Mouse (Mus musculus) MEL (cell line): Measurements from ENCODE around the gene Nup214. TPM values are rescaled to one million over a fixed set of nuclear protein-coding genes. Genes with fewer than 3 reads are reported as not detected.
A peak's percentile ranks its signal among the peaks of the same experiment; 100 is the strongest.

ENCODE experiments used
- DNase-seq: peaks from one replicate; pipeline ENCODE4 v3.0.0; 2011; ENCODE audit warnings: low read depth, low spot score
- H3K27ac ChIP-seq: 2 replicates; pipeline ENCODE4 v1.5.1; 2012; ENCODE audit warnings: low read depth, mild to moderate bottlenecking, control low read depth, low read length, moderate library complexity; ENCODE audit not compliant: control insufficient read depth
- H3K27me3 ChIP-seq, 2 experiments: fragments of 150-350 bp in 1 of 2; sonication (generic) in 1 of 2; 2 replicates each; pipeline ENCODE4 v1.6.1; 2012; ENCODE audit warnings: low read length in 2 of 2, mild to moderate bottlenecking in 2 of 2, improper control_type of control experiment in 1 of 2, moderate library complexity in 1 of 2; ENCODE audit not compliant: insufficient read depth in 2 of 2, control insufficient read depth in 1 of 2
- H3K36me3 ChIP-seq, 2 experiments: 2 replicates each; pipeline ENCODE4 v1.6.1; 2012 to 2014; ENCODE audit warnings: low read length in 2 of 2, improper control_type of control experiment in 1 of 2, inconsistent platforms in 1 of 2, mild to moderate bottlenecking in 1 of 2; ENCODE audit not compliant: insufficient read depth in 2 of 2, control insufficient read depth in 1 of 2
- H3K4me1 ChIP-seq, 2 experiments: fragments of 150-350 bp in 1 of 2; sonication (generic) in 1 of 2; 2 replicates each; pipeline ENCODE4 v1.6.1; 2012; ENCODE audit warnings: low read length in 2 of 2, improper control_type of control experiment in 1 of 2, mild to moderate bottlenecking in 1 of 2; ENCODE audit not compliant: insufficient read depth in 2 of 2, control insufficient read depth in 1 of 2
- H3K4me3 ChIP-seq, 2 experiments: fragments of 150-350 bp in 1 of 2; sonication (generic) in 1 of 2; 2 replicates each; pipeline ENCODE4 v1.5.1; 2012; ENCODE audit warnings: low read depth in 2 of 2, low read length in 2 of 2, mild to moderate bottlenecking in 2 of 2, moderate library complexity in 2 of 2, control low read depth in 1 of 2, improper control_type of control experiment in 1 of 2; ENCODE audit not compliant: control insufficient read depth in 1 of 2, insufficient read depth in 1 of 2
- H3K79me2 ChIP-seq: 2 replicates; pipeline ENCODE4 v1.6.1; 2012; ENCODE audit warnings: mild to moderate bottlenecking, low read length, moderate library complexity; ENCODE audit not compliant: control insufficient read depth, poor library complexity, insufficient read depth
- H3K9ac ChIP-seq: 2 replicates; pipeline ENCODE4 v1.6.1; 2012; ENCODE audit warnings: low read depth, mild to moderate bottlenecking, control low read depth, low read length, moderate library complexity; ENCODE audit not compliant: control insufficient read depth, poor library complexity, severe bottlenecking
- H3K9me3 ChIP-seq: fragments of 150-350 bp; sonication (generic); replicated peaks from 2 replicates; pipeline ENCODE4 v1.6.1; 2012; ENCODE audit warnings: mild to moderate bottlenecking, low read length, improper control_type of control experiment, moderate library complexity; ENCODE audit not compliant: insufficient read depth
- BHLHE40 ChIP-seq: IDR thresholded peaks from 2 replicates; pipeline ENCODE4 v1.6.1; 2012; ENCODE audit warnings: low read depth, mild to moderate bottlenecking, inconsistent platforms, low read length, improper control_type of control experiment, borderline replicate concordance
- CHD1 ChIP-seq: IDR thresholded peaks from 2 replicates; pipeline ENCODE4 v1.6.1; 2012; ENCODE audit warnings: low read depth, mild to moderate bottlenecking, inconsistent platforms, low read length, improper control_type of control experiment
- CHD2 ChIP-seq: IDR thresholded peaks from 2 replicates; pipeline ENCODE4 v1.6.1; 2011; ENCODE audit warnings: low read length, improper control_type of control experiment
- CTCF ChIP-seq, 3 experiments: IDR thresholded peaks in 2 of 3; conservative IDR thresholded peaks in 1 of 3; 2 replicates each; pipeline ENCODE4 v1.5.1; 2011 to 2012; ENCODE audit warnings: low read length in 3 of 3, low read depth in 2 of 3, mild to moderate bottlenecking in 2 of 3, improper control_type of control experiment in 1 of 3, inconsistent platforms in 1 of 3, mixed read lengths in 1 of 3, moderate library complexity in 1 of 3; ENCODE audit not compliant: control insufficient read depth in 1 of 3, insufficient read depth in 1 of 3, poor library complexity in 1 of 3, severe bottlenecking in 1 of 3
- E2F4 ChIP-seq: IDR thresholded peaks from 2 replicates; pipeline ENCODE4 v1.6.1; 2011; ENCODE audit warnings: low read depth, low read length, improper control_type of control experiment, borderline replicate concordance
- ELF1 ChIP-seq: IDR thresholded peaks from 2 replicates; pipeline ENCODE4 v1.6.1; 2014; ENCODE audit warnings: low read depth, mild to moderate bottlenecking, inconsistent platforms, low read length, improper control_type of control experiment, moderate library complexity
- EP300 ChIP-seq, 2 experiments: IDR thresholded peaks; 2 replicates each; pipeline ENCODE4 v1.6.1; 2011; ENCODE audit warnings: improper control_type of control experiment in 2 of 2, low read length in 2 of 2, low read depth in 1 of 2, mild to moderate bottlenecking in 1 of 2
- ETS1 ChIP-seq: IDR thresholded peaks from 2 replicates; pipeline ENCODE4 v1.6.1; 2012; ENCODE audit warnings: low read depth, mild to moderate bottlenecking, inconsistent platforms, low read length, improper control_type of control experiment, moderate library complexity
- GABPA ChIP-seq: IDR thresholded peaks from 2 replicates; pipeline ENCODE4 v1.6.1; 2012; ENCODE audit warnings: low read depth, mild to moderate bottlenecking, inconsistent platforms, low read length, improper control_type of control experiment, moderate library complexity
- HCFC1 ChIP-seq: IDR thresholded peaks from 2 replicates; pipeline ENCODE4 v1.6.1; 2012; ENCODE audit warnings: low read depth, mild to moderate bottlenecking, inconsistent platforms, low read length, improper control_type of control experiment, moderate library complexity
- JUND ChIP-seq: IDR thresholded peaks from 2 replicates; pipeline ENCODE4 v1.6.1; 2011; ENCODE audit warnings: low read depth, mild to moderate bottlenecking, improper control_type of control experiment, low read length
- KAT2A ChIP-seq: conservative IDR thresholded peaks from 2 replicates; pipeline ENCODE4 v1.6.1; 2012; ENCODE audit warnings: low read depth, low read length, improper control_type of control experiment, inconsistent platforms
- MAX ChIP-seq: IDR thresholded peaks from 2 replicates; pipeline ENCODE4 v1.6.1; 2011; ENCODE audit warnings: low read length, improper control_type of control experiment
- MAZ ChIP-seq: IDR thresholded peaks from 2 replicates; pipeline ENCODE4 v1.6.1; 2012; ENCODE audit warnings: low read depth, mild to moderate bottlenecking, inconsistent platforms, low read length, improper control_type of control experiment
- MEF2A ChIP-seq: IDR thresholded peaks from 2 replicates; pipeline ENCODE4 v1.6.1; 2014; ENCODE audit warnings: low read depth, mild to moderate bottlenecking, inconsistent platforms, low read length, improper control_type of control experiment; ENCODE audit not compliant: poor library complexity, insufficient replicate concordance, severe bottlenecking; ENCODE audit errors: extremely low read depth
- MXI1 ChIP-seq: IDR thresholded peaks from 2 replicates; pipeline ENCODE4 v1.6.1; 2011; ENCODE audit warnings: mild to moderate bottlenecking, low read depth, low read length, improper control_type of control experiment
- MYB ChIP-seq: IDR thresholded peaks from 2 replicates; pipeline ENCODE4 v1.6.1; 2011; ENCODE audit warnings: mild to moderate bottlenecking, low read depth, low read length, improper control_type of control experiment
- MYC ChIP-seq: IDR thresholded peaks from 2 replicates; pipeline ENCODE4 v1.6.1; 2011; ENCODE audit warnings: low read depth, mild to moderate bottlenecking, low read length, improper control_type of control experiment, moderate library complexity
- NELFE ChIP-seq: IDR thresholded peaks from 2 replicates; pipeline ENCODE4 v1.6.1; 2011; ENCODE audit warnings: low read depth, low read length, improper control_type of control experiment
- NRF1 ChIP-seq: IDR thresholded peaks from 2 replicates; pipeline ENCODE4 v1.6.1; 2014; ENCODE audit warnings: low read depth, mild to moderate bottlenecking, inconsistent platforms, low read length, improper control_type of control experiment, moderate library complexity; ENCODE audit not compliant: poor library complexity, insufficient read depth, severe bottlenecking
- POLR2A ChIP-seq, 2 experiments: IDR thresholded peaks; 2 replicates each; pipeline ENCODE4 v1.6.1; 2011 to 2012; ENCODE audit warnings: low read length in 2 of 2, mild to moderate bottlenecking in 2 of 2, control low read depth in 1 of 2, improper control_type of control experiment in 1 of 2, low read depth in 1 of 2, moderate library complexity in 1 of 2; ENCODE audit not compliant: control insufficient read depth in 1 of 2, insufficient read depth in 1 of 2, poor library complexity in 1 of 2
- POLR2AphosphoS2 ChIP-seq: IDR thresholded peaks from 2 replicates; pipeline ENCODE4 v1.6.1; 2011; ENCODE audit warnings: low read length, improper control_type of control experiment
- POLR2AphosphoS5 ChIP-seq: IDR thresholded peaks from 2 replicates; pipeline ENCODE4 v1.6.1; 2012; ENCODE audit warnings: low read depth, borderline replicate concordance, mild to moderate bottlenecking, inconsistent platforms, low read length, moderate library complexity, mixed read lengths
- RAD21 ChIP-seq: IDR thresholded peaks from 2 replicates; pipeline ENCODE4 v1.6.1; 2011; ENCODE audit warnings: mild to moderate bottlenecking, low read depth, low read length, improper control_type of control experiment
- RCOR1 ChIP-seq: IDR thresholded peaks from 2 replicates; pipeline ENCODE4 v1.6.1; 2012; ENCODE audit warnings: low read depth, mild to moderate bottlenecking, inconsistent platforms, low read length, improper control_type of control experiment
- SIN3A ChIP-seq: IDR thresholded peaks from 2 replicates; pipeline ENCODE4 v1.6.1; 2012; ENCODE audit warnings: low read length, improper control_type of control experiment, inconsistent platforms
- SMC3 ChIP-seq: IDR thresholded peaks from 2 replicates; pipeline ENCODE4 v1.6.1; 2011; ENCODE audit warnings: low read depth, low read length, improper control_type of control experiment
- TAL1 ChIP-seq: IDR thresholded peaks from 2 replicates; pipeline ENCODE4 v1.6.1; 2012; ENCODE audit warnings: mild to moderate bottlenecking, inconsistent platforms, low read length, moderate library complexity, mixed read lengths
- TBP ChIP-seq: IDR thresholded peaks from 2 replicates; pipeline ENCODE4 v1.8.0; 2011; ENCODE audit warnings: low read depth, low read length, improper control_type of control experiment
- TCF12 ChIP-seq: IDR thresholded peaks from 2 replicates; pipeline ENCODE4 v1.6.1; 2014; ENCODE audit warnings: low read depth, mild to moderate bottlenecking, inconsistent platforms, low read length, improper control_type of control experiment, moderate library complexity
- UBTF ChIP-seq: IDR thresholded peaks from 2 replicates; pipeline ENCODE4 v1.6.1; 2012; ENCODE audit warnings: low read depth, mild to moderate bottlenecking, inconsistent platforms, low read length, improper control_type of control experiment, moderate library complexity, borderline replicate concordance; ENCODE audit not compliant: insufficient read depth
- USF2 ChIP-seq, 2 experiments: IDR thresholded peaks; 2 replicates each; pipeline ENCODE4 v1.6.1; 2011 to 2012; ENCODE audit warnings: improper control_type of control experiment in 2 of 2, low read length in 2 of 2, borderline replicate concordance in 1 of 2, inconsistent platforms in 1 of 2, low read depth in 1 of 2, mild to moderate bottlenecking in 1 of 2; ENCODE audit not compliant: insufficient read depth in 1 of 2
- ZC3H11A ChIP-seq: IDR thresholded peaks from 2 replicates; pipeline ENCODE4 v1.6.1; 2012; ENCODE audit warnings: low read depth, mild to moderate bottlenecking, inconsistent platforms, low read length, improper control_type of control experiment
- ZKSCAN1 ChIP-seq: IDR thresholded peaks from 2 replicates; pipeline ENCODE4 v1.6.1; 2012; ENCODE audit warnings: low read depth, mild to moderate bottlenecking, inconsistent platforms, low read length, improper control_type of control experiment, moderate library complexity
- ZMIZ1 ChIP-seq: IDR thresholded peaks from 2 replicates; pipeline ENCODE4 v1.6.1; 2012; ENCODE audit warnings: low read depth, mild to moderate bottlenecking, inconsistent platforms, low read length, improper control_type of control experiment, moderate library complexity
- ZNF384 ChIP-seq: IDR thresholded peaks from 2 replicates; pipeline ENCODE4 v1.6.1; 2012; ENCODE audit warnings: low read depth, mild to moderate bottlenecking, inconsistent platforms, low read length, improper control_type of control experiment
- polyA plus RNA-seq, 2 experiments: library from polyadenylated mRNA; stranded (reverse) in 1 of 2; unstranded in 1 of 2; fragments of >175 nt in 1 of 2; fragments of >200 nt in 1 of 2; gene quantifications; 2 replicates each; pipeline versions ENCODE4 v1.2.1 to v1.2.4; 2012; ENCODE audit warnings: low replicate concordance in 2 of 2, low read depth in 1 of 2; ENCODE audit not compliant: insufficient read length in 2 of 2, insufficient read depth in 1 of 2, missing spikeins in 1 of 2
- total RNA-seq: library from RNA; depleted of rRNA; stranded (reverse); fragments of 300-350 nt; gene quantifications from 2 replicates; pipeline ENCODE4 v1.2.3, GENCODE M21; 2012

Gene Nup214
- total and polyA plus RNA-seq, 3 experiments = 71.4 to 163 (median 78.6) TPM

DNA sequence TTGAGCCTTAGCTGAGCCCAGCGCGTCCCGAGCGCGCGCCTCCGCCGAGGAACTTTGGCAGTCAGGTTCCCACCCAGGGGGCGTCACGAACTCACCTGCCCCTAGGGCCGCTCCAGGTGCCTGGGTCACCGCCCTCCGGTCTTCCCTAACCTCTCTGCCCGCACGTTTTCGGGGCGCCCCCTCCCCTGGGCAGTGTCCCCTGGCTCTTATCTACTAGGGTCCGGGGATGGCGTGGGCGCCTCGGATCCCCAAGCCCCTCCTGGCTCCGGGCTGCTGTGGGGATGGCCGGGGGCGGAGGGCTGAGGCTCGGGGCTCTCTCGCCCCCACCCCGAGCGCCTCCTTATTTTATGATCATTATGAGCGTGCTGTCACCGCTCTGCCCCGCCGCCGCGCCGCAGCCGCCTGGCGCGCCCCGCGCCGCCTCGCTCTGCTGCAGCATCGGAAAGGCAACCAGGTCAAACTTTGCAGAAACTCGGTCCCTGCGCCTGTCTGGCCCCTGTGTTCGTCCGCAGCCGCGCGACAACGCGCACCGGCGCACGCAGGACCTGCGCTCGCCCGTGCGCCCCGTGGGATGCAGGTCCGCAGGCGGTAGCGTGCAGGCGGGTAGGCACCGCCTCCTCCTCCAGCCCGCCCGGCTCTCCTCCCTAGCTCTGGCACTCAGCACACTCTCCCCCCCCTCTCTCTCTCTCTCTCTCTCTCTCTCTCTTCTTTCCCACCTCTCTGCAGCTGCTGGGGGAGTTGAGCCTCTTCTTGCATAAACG lies 110.1 kb downstream of the Nup214 start, which contains the start of gene Fam78a:
TSS of gene Fam78a (minus strand) at position 747 of the 761 bp plus-strand sequence.
- Histone ChIP-seq H3K9ac (peak within 1 kb of the TSS; percentile 81), H3K4me3 (peak within 1 kb of the TSS; percentile 70 to 99), H3K36me3 (peaks cover 0 to 8% of the 10 kb centered on the region in 2 experiments; a peak in 3 of 4 replicates), H3K4me1 (peaks cover 17 to 26% of the 10 kb centered on the region in 2 experiments), H3K9me3 (no peaks in the 10 kb centered on the region), H3K79me2 (peaks cover 24% of the 10 kb centered on the region), H3K27ac (peak within 1 kb of the TSS; percentile 14), H3K27me3 (no peaks in the 10 kb centered on the region)
- peak; percentile 85 for DNase-seq
- no peak for TF ChIP-seq E2F4
- TF ChIP-seq RCOR1 = no peak
- no peak for TF ChIP-seq MYC
- peak; percentile 64; the same call in 1 of the 2 replicates for TF ChIP-seq JUND
- no peak for TF ChIP-seq ZKSCAN1
- TF ChIP-seq USF2 (IDR thresholded peaks at IDR 0.05; ENCODE audit: borderline replicate concordance in 1 of 2, insufficient read depth in 1 of 2, low read depth in 1 of 2, low read length in 2 of 2) = no peak
- TF ChIP-seq NRF1 = peak; percentile 45; the same call in 1 of the 2 replicates
- no peak; the same call in 1 of the 2 replicates for TF ChIP-seq NELFE
- TF ChIP-seq RAD21 = no peak
- TF ChIP-seq TBP = no peak
- TF ChIP-seq MAX = 0 out of 2 replicates have a peak, but pooled peaks have one; percentile 4
- no peak for TF ChIP-seq CHD1
- TF ChIP-seq ETS1 = peak; percentile 74
- no peak for TF ChIP-seq POLR2AphosphoS2
- TF ChIP-seq CTCF (IDR thresholded peaks at IDR 0.05 in 2 of 3, conservative IDR thresholded peaks at IDR 0.05 in 1 of 3; ENCODE audit: control insufficient read depth in 1 of 3, insufficient read depth in 1 of 3, low read depth in 2 of 3, low read length in 3 of 3, poor library complexity in 1 of 3, severe bottlenecking in 1 of 3) = no peak
- no peak for TF ChIP-seq MEF2A
- no peak for TF ChIP-seq POLR2AphosphoS5
- no peak for TF ChIP-seq ZC3H11A
- TF ChIP-seq HCFC1 = no peak
- no peak for TF ChIP-seq MYB
- no peak for TF ChIP-seq EP300 (IDR thresholded peaks at IDR 0.05; ENCODE audit: low read depth in 1 of 2, low read length in 2 of 2)
- peak; percentile 99 for TF ChIP-seq MAZ
- TF ChIP-seq MXI1 = peak; percentile 61
- no peak for TF ChIP-seq SMC3
- peak in 1 of 2 experiments; percentile 37; a peak in 1 of 4 replicates for TF ChIP-seq POLR2A (IDR thresholded peaks at IDR 0.05; ENCODE audit: control insufficient read depth in 1 of 2, insufficient read depth in 1 of 2, low read depth in 1 of 2, low read length in 2 of 2, poor library complexity in 1 of 2)
- no peak for TF ChIP-seq GABPA
- no peak for TF ChIP-seq CHD2
- TF ChIP-seq SIN3A = peak; percentile 89
- peak; percentile 60; the same call in 1 of the 2 replicates for TF ChIP-seq TCF12
- no peak for TF ChIP-seq ZMIZ1
- no peak; the same call in 1 of the 2 replicates for TF ChIP-seq ZNF384
- 0 out of 2 replicates have a peak, but pooled peaks have one; percentile 85 for TF ChIP-seq UBTF
- no peak for TF ChIP-seq TAL1
- no peak for TF ChIP-seq KAT2A
- no peak for TF ChIP-seq ELF1
- TF ChIP-seq BHLHE40 = no peak
